Mouse (Mus musculus) T-cell, adult 2 months (primary cell): ENCODE measurements around the gene Gemin4.

Source experiments
- DNase-seq: peaks from one replicate; pipeline ENCODE4 v3.0.0; 2022; ENCODE audit warnings: low spot score

Gene Gemin4

GRCm38 (mm10) chr11:76217390-76217800 lies at the start of gene Gemin4, which contains the start of gene Dbil5:
TSS of gene Gemin4 (minus strand) at chr11:76217664.
TSS of gene Dbil5 (plus strand) at chr11:76217608.
- DNase-seq: peak; percentile 97

DNA sequence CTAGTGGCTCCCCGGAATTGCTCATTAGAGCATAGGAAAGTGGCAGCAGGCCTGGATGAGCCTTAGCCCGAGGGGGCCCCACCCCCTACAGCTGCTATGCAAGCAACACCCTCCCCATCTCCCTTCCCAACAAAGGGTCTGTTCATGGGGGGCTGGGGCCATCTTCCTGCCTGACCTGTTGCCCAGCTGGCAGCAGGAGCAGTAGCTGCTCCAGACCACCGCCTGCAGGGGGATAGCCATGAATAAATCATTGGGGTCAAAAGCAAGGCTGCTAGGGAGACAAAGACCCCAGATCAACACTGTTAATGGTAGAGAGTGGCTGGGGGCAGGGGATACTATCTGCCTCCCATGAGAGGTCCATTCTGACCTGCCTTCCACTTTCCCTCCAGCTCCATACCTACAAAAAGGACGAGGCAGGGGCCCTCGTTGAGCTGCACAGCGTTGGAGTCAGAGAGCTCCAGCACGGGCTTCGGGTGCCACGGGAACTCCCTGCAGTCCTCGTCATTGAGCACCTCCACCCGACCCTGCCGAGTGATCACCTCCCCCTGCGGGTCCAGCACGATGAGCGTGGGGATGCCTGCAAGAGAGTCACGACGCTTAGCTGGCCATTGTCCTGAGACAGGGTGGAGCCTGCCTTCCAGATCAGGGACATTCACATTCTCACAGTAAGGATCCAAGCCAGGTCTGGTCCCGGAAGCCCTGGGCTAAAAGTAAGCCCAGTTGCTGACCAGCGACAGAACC lies 45.3 kb upstream of the Gemin4 start:
- DNase-seq: no peak

GRCm38 (mm10) chr11:76261224-76261623 lies 43.8 kb upstream of the Gemin4 start:
- peak; percentile 31 for DNase-seq

GRCm38 (mm10) chr11:76260208-76261050 lies 43.0 kb upstream of the Gemin4 start:
- no peak for DNase-seq

GRCm38 (mm10) chr11:76258511-76258910 lies 41.0 kb upstream of the Gemin4 start:
- no peak for DNase-seq

DNA sequence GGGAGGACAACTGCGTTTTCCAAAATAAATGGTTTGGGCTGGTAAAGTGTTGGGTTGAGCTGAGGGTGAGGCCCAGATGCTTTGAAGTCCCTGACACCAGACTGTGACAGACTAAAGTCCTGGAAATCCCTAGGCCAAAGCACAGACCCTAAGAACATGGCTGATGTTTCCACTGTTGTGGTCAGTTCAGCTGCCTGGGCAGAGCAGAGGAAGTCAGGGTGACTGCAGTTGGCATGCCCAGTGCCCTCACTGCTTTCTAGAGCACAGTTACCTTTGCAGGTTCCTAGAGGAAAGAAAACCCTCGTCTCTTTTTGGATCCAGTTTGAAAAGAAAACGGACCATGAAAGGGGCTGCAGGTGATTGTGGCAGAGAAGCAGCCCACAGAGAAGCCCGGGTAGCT lies 39.9 kb upstream of the Gemin4 start:
- no peak for DNase-seq

GRCm38 (mm10) chr11:76256129-76256528 lies 38.7 kb upstream of the Gemin4 start:
- DNase-seq: no peak

- no peak for DNase-seq
Measured at GRCm38 (mm10) chr11:76255431-76256001, 38.1 kb upstream of the Gemin4 start.

DNA sequence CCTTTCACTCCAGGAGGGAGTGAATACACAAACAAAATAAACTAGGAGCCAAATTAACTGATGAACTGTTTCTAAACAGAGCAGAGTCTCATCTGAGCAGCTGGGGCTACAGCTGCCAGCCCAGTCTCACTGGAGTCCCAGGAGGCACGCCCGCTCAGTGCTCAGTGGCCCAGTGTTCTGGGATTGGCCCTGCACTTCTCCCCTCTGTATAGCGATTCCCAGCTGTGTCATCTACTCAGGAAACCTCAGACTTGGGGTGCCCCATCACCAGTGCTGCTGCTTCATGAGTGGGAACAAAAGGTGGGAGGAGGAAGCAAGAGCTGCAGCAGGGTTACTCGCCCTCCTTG lies 36.4 kb upstream of the Gemin4 start:
- no peak for DNase-seq

DNA sequence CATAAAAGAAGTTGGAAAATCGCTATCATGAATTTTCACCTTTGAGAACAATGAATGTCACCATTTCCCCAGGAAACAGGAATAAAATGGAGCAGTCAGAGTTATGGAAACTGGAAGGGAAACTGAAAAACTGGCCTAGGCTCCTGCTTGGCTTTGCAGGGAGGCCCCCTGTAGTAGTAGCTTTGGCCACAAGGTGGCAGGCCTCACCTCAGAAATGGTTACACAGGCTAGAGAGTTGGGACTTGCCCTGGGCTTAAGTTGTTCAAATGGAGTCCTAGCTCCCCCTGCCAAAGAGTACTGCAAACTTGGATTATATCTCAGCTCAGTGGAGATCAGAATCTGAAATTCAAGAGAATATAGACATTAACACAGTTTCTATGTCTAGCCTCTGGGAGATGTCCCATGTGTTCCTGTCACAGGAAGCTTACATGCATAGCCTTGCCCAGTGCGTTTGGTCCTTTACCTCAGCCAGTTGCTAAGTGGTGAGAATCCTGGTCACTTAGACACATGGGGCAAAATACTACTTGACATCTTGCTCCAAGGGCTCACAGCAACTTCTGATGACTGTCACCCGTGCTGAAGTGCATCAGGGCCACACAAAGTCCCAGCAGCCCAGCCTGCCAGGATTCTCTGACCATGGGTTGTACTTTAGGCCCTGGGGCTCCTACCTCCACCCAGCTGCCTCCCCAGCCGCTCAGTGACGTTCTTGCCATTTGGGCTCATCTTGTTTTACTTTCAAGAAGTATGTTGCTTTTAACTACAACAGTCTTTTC lies 35.9 kb upstream of the Gemin4 start:
- DNase-seq: peak; percentile 77

DNA sequence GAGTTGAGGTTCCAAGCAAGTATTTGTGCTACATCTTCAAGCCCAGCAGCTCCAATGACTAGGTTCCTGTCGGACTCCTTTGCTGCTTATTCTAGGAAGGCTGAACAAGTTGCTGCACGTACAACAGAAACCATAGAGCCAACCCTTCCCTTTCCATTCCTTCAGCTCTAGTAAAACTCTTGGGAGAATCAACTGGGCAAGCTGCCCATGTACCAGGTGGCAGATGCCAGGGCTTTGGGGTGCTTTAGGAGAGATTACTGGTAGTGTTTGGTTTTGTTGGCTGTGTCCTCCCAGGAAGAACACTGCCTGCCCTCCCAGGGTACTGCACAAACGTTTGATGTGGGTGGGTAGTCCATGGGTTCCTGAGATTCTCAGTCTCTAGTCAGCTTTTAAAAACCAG lies 34.6 kb upstream of the Gemin4 start:
- no peak for DNase-seq

- no peak for DNase-seq
Measured at GRCm38 (mm10) chr11:76247239-76247638, 29.8 kb upstream of the Gemin4 start.

GRCm38 (mm10) chr11:76246439-76246838 lies 29.0 kb upstream of the Gemin4 start:
- DNase-seq: no peak

- DNase-seq: no peak
Measured at GRCm38 (mm10) chr11:76243811-76244546, 26.5 kb upstream of the Gemin4 start.

DNA sequence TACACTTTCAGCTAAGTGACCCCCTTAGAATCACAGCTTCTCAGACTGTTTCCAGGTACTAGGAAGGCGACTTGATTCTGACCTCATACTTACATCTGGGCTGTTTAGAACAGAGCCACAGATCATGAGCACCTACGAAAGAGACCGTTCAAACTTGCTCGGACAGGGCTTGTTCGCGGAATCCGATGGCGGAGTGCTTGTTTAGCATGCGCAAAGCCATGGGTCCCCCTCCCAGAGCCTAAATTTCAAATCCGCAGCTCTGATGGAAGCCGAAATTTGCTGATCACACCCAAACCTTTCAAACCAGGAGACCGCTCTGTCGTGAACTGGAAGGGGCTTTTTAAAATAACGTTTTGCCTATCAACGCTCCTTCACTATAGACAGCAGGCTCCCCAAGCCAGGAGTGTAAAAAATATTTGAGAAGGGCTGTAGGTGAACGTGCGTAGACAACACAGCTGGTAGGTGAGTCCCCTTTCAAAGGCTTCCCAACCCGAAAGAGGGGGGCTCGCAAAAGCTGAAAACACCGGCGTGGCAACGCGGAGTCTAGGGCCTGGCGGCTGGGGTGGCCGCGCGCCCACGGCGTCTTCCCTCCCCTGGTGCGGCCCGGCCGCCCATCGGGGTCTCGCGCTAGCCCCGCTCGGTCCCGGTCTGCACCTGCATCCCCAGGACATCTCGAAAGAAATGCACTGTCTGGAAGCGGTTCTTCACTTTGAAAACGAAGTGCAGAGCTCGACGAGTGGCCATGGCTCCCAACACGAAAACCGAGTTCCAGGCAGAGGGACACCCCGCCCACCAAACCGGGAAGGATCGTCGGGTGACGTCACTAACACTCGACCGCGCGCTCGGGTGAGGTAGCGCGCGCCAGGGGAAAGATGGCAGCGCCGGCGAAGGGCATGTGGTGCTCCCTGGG lies 25.7 kb upstream of the Gemin4 start, which contains the start of the genes Mrm3 and Glod4:
TSS of gene Mrm3 (plus strand) at position 815 of the 910 bp plus-strand sequence.
TSS of gene Glod4 (minus strand) at position 825 of the 910 bp plus-strand sequence.
- DNase-seq: peak; percentile 87

DNA sequence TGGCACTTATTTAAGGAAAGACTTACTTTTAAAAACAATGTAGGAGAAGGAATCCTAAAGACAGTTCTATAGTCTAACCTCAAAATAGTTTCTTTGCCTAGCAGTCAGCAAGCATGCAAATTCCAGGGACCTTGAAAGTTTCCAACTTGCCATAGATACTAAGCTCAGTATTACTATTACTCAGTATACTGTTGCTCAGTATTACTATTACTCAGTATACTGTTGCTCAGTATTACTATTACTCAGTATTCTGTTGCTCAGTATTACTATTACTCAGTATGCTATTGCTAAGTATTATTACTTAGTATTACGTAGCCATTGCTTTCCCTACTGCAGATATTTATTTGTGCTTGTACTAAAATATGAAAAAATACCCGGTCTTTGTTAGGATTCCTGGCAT lies 22.3 kb upstream of the Gemin4 start:
- DNase-seq: no peak

DNA sequence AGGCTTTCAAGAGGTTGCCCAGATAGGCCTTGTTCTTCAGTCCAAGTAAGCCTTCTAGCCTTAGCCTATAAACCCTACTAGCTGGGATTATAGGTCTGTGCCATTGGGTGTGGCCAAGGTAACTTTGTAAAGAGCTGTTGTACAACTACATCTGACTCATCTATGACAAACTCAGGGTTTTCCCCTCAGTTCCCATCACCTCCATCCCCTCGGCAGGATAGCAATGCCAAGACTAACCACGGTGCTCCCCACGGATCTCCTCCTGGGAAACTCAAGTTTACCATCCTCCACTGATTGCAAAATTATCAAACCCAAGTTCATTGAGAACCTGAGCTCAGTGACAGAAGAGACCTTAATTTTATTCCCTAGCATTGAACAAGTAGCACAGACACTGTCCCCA lies 18.7 kb upstream of the Gemin4 start:
- DNase-seq: no peak

DNA sequence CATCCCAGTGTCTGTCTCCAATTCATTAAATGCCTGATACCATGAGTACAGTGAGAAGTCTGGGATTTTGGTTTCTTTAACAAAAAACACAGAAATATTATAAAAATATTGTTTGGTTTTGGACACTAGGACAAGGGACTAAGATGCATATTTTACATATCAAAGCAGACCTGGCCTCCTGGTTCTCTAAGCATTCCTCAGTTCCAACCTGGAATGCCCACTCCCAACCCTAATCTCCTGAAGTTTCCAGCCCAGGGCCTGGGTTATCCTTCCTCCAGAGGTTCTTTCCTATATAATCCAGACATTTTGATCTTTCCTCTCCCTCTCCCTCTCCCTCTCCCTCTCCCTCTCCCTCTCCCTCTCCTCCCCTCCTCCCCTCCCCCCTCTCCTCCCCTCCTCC lies 7.6 kb upstream of the Gemin4 start:
- no peak for DNase-seq

GRCm38 (mm10) chr11:76224631-76225030 lies 7.2 kb upstream of the Gemin4 start:
- DNase-seq: no peak

GRCm38 (mm10) chr11:76216681-76217389 lies 629 bp downstream of the Gemin4 start:
- DNase-seq: no peak
